Mouse (Mus musculus): ENCODE measurements around the gene S1pr5.

- TF ChIP-seq CTCF (IDR thresholded peaks at IDR 0.05; ENCODE audit: insufficient read depth, low read depth, low read length): no peak
- no peak for TF ChIP-seq POLR2A (IDR thresholded peaks at IDR 0.05; ENCODE audit: insufficient read depth, low read depth, low read length)
These were observed 1.9 kb downstream of the S1pr5 start for GRCm38 (mm10) chr9:21246342-21246741.
